ENCODE assay signal across 10 mouse cellular contexts in the genomic region with DNA sequence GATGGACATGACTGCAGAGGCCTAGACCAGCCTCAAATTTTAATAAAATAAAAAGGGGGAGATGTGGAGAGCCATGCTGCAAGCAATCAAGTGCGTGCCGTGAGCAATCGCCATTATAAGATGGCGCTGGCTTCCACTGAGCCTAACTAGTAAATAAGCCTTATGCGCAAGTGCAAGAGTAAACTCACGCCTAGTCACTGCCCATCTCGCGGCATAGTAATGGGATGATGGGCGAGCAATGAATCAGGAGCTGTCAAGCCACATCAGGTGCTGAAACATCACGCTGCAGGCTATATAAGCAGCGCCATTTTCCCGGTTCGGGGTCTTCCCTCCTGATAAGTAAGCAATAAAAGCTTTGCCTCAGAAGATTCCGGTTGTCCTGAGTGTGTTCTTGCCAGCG. TPM values are rescaled to one million over a fixed set of nuclear protein-coding genes. Genes with fewer than 3 reads are reported as not detected.
"Had no signal": no experiment of that assay in that cellular context is flagged by ENCODE, and none has a peak within 500 bp of the region (broad histone marks: within the 10 kb centered on the region; RNA-seq: fewer than 3 reads in every experiment).

No protein-coding gene starts in this region.

RNA-seq across cellular contexts. Expression of gene Zfp987, which starts 33.5 kb away (rescaled TPM):
- total RNA-seq: midbrain, postnatal 0 days; monocyte, adult 5-6 weeks had no signal
- polyA plus RNA-seq: lung, adult 2 months; lung, postnatal 0 days; macrophage; midbrain, embryonic 11.5 days; midbrain, embryonic 13.5 days; midbrain, embryonic 15.5 days; midbrain, postnatal 0 days; small intestine, adult 2 months; thymus, adult 2 months had no signal
